Mouse (Mus musculus): Measurements from ENCODE around the gene Bspry.

The Bspry gene

GRCm38 (mm10) chr4:62515490-62515889 is 35.6 kb downstream of the Bspry start:
- DNase-seq (ENCODE audit: low read depth, low spot score) = no peak

- no peak for DNase-seq (ENCODE audit: low read depth, low spot score)
Measured at GRCm38 (mm10) chr4:62516079-62516478, 36.2 kb downstream of the Bspry start.

GRCm38 (mm10) chr4:62516579-62516978 is 36.7 kb downstream of the Bspry start:
- DNase-seq (ENCODE audit: low read depth, low spot score) = no peak

- DNase-seq (ENCODE audit: low read depth, low spot score) = no peak
Measured at GRCm38 (mm10) chr4:62517046-62517445, 37.2 kb downstream of the Bspry start.

- no peak for DNase-seq (ENCODE audit: low read depth, low spot score)
Measured at GRCm38 (mm10) chr4:62517538-62518415, 37.9 kb downstream of the Bspry start.

GRCm38 (mm10) chr4:62518416-62519121 is 38.7 kb downstream of the Bspry start:
- DNase-seq (ENCODE audit: low read depth, low spot score) = peak; percentile 34

GRCm38 (mm10) chr4:62519122-62519848 is 39.4 kb downstream of the Bspry start:
- no peak for DNase-seq (ENCODE audit: low read depth, low spot score)

- DNase-seq (ENCODE audit: low read depth, low spot score) = peak; percentile 81
Measured at GRCm38 (mm10) chr4:62519849-62520233, 40.0 kb downstream of the Bspry start, which contains the start of gene Alad. TSS of gene Alad (minus strand) at chr4:62519918.

- DNase-seq (ENCODE audit: low read depth, low spot score) = no peak
Measured at GRCm38 (mm10) chr4:62520892-62521400, 41.1 kb downstream of the Bspry start.

GRCm38 (mm10) chr4:62524651-62525488 is 45.0 kb downstream of the Bspry start, which contains the start of the genes Pole3 and 4933430I17Rik:
TSS of gene Pole3 (minus strand) at chr4:62525068.
TSS of gene 4933430I17Rik (plus strand) at chr4:62525369.
- DNase-seq (ENCODE audit: low read depth, low spot score) = peak; percentile 98

GRCm38 (mm10) chr4:62525489-62525811 is 45.6 kb downstream of the Bspry start:
- DNase-seq (ENCODE audit: low read depth, low spot score) = no peak

- no peak for DNase-seq (ENCODE audit: low read depth, low spot score)
Measured at GRCm38 (mm10) chr4:62526256-62526655, 46.4 kb downstream of the Bspry start.

- DNase-seq (ENCODE audit: low read depth, low spot score) = no peak
Measured at GRCm38 (mm10) chr4:62527655-62528054, 47.8 kb downstream of the Bspry start.

GRCm38 (mm10) chr4:62533729-62534128 is 53.9 kb downstream of the Bspry start:
- DNase-seq (ENCODE audit: low read depth, low spot score) = no peak

- DNase-seq (ENCODE audit: low read depth, low spot score) = no peak
Measured at GRCm38 (mm10) chr4:62541802-62542201, 61.9 kb downstream of the Bspry start.

GRCm38 (mm10) chr4:62543782-62544181 is 63.9 kb downstream of the Bspry start:
- no peak for DNase-seq (ENCODE audit: low read depth, low spot score)

GRCm38 (mm10) chr4:62544801-62545200 is 64.9 kb downstream of the Bspry start:
- no peak for DNase-seq (ENCODE audit: low read depth, low spot score)

Measured in CD4-positive, CD25-positive, alpha-beta regulatory T cell, adult 2 months (primary cell).